Mouse (Mus musculus) embryonic facial prominence, embryonic 13.5 days (tissue): Measurements from ENCODE around the gene Ganc. TPM values are rescaled to one million over a fixed set of nuclear protein-coding genes. Genes with fewer than 3 reads are reported as not detected.

ENCODE experiments used
- ATAC-seq: fragments of 200-750 bp; cut with Nextera tagmentation; 2 replicates; pipeline ENCODE4 v1.8.0; 2017; ENCODE audit warnings: low read depth; ENCODE audit not compliant: insufficient number of reproducible peaks, insufficient read depth, low FRiP score, low TSS enrichment
- H3K27ac ChIP-seq: fragments of 300-500 bp; sonication (generic); 2 replicates; pipeline ENCODE4 v1.5.1; 2015; ENCODE audit warnings: moderate library complexity, mild to moderate bottlenecking, inconsistent platforms
- H3K27me3 ChIP-seq: fragments of 300-500 bp; sonication (generic); 2 replicates; pipeline ENCODE4 v1.6.1; 2015; ENCODE audit warnings: mild to moderate bottlenecking, inconsistent platforms
- H3K36me3 ChIP-seq: fragments of 300-500 bp; sonication (generic); 2 replicates; pipeline ENCODE4 v1.6.1; 2015; ENCODE audit warnings: mild to moderate bottlenecking, inconsistent platforms
- H3K4me1 ChIP-seq: fragments of 300-500 bp; sonication (generic); 2 replicates; pipeline ENCODE4 v1.6.1; 2015; ENCODE audit warnings: inconsistent platforms
- H3K4me2 ChIP-seq: fragments of 300-500 bp; sonication (generic); 2 replicates; pipeline ENCODE4 v1.6.1; 2015; ENCODE audit warnings: moderate library complexity, mild to moderate bottlenecking, inconsistent platforms
- H3K4me3 ChIP-seq: fragments of 300-500 bp; sonication (generic); 2 replicates; pipeline ENCODE4 v1.5.1; 2015; ENCODE audit warnings: mild to moderate bottlenecking, inconsistent platforms
- H3K9ac ChIP-seq: fragments of 300-500 bp; sonication (generic); 2 replicates; pipeline ENCODE4 v1.6.1; 2015; ENCODE audit warnings: mild to moderate bottlenecking, inconsistent platforms
- H3K9me3 ChIP-seq: fragments of 300-500 bp; sonication (generic); 2 replicates; pipeline ENCODE4 v1.6.1; 2016; ENCODE audit warnings: inconsistent platforms
- WGBS: fragments of 180-500 bp; shearing (Covaris S2); methylation state at CpG from one replicate; pipeline ENCODE4 v1.1.7; 2015; ENCODE audit warnings: mixed read lengths; 5-methylcytosine and 5-hydroxymethylcytosine counted together
- polyA plus RNA-seq: library from polyadenylated mRNA; unstranded; fragments of >200 nt; fragmentation: Nextera tagmentation; extraction: Ambion mirVana; gene quantifications from 2 replicates; pipeline ENCODE4 v1.2.1, GENCODE M21; 2015

The Ganc gene
- polyA plus RNA-seq: 8.0 and 8.6 TPM in 2 replicates

DNA sequence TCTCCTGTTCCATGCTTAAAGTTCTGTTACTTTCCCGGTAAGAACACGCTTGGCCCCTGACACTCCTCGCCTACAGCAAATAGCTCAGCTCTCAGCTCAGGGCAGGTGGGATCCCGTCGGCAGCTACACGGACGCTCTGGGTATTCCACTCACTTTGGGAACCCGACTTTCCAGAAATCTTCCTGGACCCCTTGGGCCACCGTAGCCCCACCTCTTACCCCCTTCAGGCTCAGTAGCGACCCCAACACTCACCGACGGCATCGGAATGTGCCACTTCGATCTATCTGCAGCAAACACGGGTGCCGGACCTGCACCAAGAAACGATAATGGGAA, at the start of gene Ganc:
Gene Ganc (plus strand): TSS at position 244 of the 333 bp plus-strand sequence.
- H3K4me2 ChIP-seq: peak within 1 kb of the TSS; percentile 80
- peak within 1 kb of the TSS; percentile 80 for H3K9ac ChIP-seq
- H3K9me3 ChIP-seq: peaks cover 4% of the 10 kb centered on the region; the same call in 1 of the 2 replicates
- peaks cover 15% of the 10 kb centered on the region for H3K4me1 ChIP-seq
- H3K4me3 ChIP-seq: peak within 1 kb of the TSS; percentile 68
- H3K27me3 ChIP-seq: no peaks in the 10 kb centered on the region
- WGBS: under 1% methylated on average over 17 of the region's 17 CpGs
- peak within 1 kb of the TSS; percentile 94 for H3K27ac ChIP-seq
- no peaks in the 10 kb centered on the region for H3K36me3 ChIP-seq
- peak; percentile 75 for ATAC-seq

DNA sequence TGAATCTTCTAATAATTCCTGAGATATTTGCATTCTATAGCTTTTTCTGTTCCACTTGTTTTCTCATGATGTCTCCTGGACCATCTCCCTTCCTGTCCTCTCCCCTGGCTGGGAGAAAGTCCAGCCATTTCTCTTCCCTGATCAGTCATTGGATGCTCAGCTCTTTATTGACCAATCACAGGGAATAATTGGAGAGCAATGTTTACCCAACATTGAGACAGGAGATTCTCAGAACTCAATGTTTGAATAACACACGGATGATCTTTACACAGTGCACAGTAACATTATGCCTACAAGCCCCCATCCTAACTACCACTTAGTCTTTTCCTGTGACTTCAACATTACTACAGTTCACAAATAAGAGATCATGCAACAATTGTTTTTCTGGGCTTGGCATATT, 43.3 kb upstream of the Ganc start:
- no peak for ATAC-seq
- peaks cover 63% of the 10 kb centered on the region for H3K36me3 ChIP-seq
- H3K27me3 ChIP-seq: no peaks in the 10 kb centered on the region
- no peak overlapping the region for H3K9ac ChIP-seq
- 91% methylated on average over 1 of the region's 1 CpGs for WGBS
- H3K9me3 ChIP-seq: no peaks in the 10 kb centered on the region
- no peak overlapping the region for H3K27ac ChIP-seq
- H3K4me3 ChIP-seq: no peak overlapping the region
- H3K4me2 ChIP-seq: no peak overlapping the region
- no peaks in the 10 kb centered on the region for H3K4me1 ChIP-seq

DNA sequence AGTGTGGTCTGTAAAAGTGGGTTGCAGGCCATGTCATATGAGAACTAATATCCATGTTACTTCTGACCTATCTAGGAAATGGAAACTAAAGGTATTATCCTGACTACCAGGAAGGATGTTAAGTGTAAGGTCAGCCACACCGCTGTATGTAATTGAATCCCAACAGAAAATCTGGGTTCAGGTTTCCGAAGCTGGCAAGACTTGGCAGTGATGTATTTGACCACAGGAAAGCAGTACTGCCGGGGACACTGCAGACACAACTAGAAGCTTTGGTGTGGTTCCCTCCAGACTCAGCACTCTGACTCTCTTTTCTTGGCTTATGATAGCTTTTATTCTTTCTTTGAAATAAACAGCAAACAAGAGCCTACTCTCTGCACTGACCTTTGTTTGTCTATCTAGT, 37.2 kb upstream of the Ganc start:
- H3K4me2 ChIP-seq: no peak overlapping the region
- no peak for ATAC-seq
- no peaks in the 10 kb centered on the region for H3K4me1 ChIP-seq
- peaks cover 77% of the 10 kb centered on the region for H3K36me3 ChIP-seq
- 69% methylated on average over 3 of the region's 3 CpGs for WGBS
- no peak overlapping the region for H3K27ac ChIP-seq
- H3K4me3 ChIP-seq: no peak overlapping the region
- no peaks in the 10 kb centered on the region for H3K27me3 ChIP-seq
- H3K9ac ChIP-seq: no peak overlapping the region
- H3K9me3 ChIP-seq: no peaks in the 10 kb centered on the region

DNA sequence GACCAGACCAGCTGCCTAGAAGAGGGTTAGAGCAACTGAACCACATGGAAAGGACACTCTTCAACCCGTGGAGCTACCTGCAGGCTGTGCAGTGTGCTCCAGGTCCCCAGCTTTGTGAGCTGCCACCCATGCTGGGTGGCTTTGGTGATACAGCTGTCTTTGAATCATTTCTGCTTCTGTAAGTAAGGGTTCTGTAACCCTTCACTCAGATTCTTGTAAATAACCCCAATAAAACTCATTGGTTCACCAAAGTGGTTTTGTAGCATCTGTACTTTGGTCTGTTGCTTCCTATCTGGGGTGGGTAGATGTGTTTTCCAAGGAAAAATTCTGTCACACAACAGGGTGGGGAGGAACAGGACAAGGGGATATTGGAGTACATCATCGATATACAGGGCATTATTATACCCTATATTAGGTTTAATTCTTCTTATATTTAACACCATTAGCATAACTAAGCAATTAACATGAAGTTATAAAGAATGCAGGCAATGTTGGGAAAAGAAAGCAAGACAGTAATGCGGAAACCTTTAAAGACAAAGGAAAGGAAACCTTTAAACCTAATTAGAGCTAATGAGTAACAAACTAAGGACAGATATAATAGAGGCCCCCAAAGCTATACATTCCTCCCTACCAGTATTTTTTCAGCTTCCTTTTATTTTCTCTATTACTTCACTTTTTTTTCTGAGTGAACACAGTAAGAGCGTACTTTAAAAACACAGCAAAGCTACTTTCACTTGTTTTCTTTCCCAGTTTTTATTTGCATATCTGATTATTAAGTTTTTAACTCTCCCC, 36.1 kb upstream of the Ganc start:
- no peaks in the 10 kb centered on the region for H3K4me1 ChIP-seq
- no peak overlapping the region for H3K9ac ChIP-seq
- H3K36me3 ChIP-seq: peaks cover 75% of the 10 kb centered on the region
- no peak overlapping the region for H3K4me3 ChIP-seq
- H3K27ac ChIP-seq: no peak overlapping the region
- no peak for ATAC-seq
- H3K9me3 ChIP-seq: no peaks in the 10 kb centered on the region
- WGBS: 86% methylated on average over 4 of the region's 4 CpGs
- H3K27me3 ChIP-seq: no peaks in the 10 kb centered on the region
- H3K4me2 ChIP-seq: no peak overlapping the region

DNA sequence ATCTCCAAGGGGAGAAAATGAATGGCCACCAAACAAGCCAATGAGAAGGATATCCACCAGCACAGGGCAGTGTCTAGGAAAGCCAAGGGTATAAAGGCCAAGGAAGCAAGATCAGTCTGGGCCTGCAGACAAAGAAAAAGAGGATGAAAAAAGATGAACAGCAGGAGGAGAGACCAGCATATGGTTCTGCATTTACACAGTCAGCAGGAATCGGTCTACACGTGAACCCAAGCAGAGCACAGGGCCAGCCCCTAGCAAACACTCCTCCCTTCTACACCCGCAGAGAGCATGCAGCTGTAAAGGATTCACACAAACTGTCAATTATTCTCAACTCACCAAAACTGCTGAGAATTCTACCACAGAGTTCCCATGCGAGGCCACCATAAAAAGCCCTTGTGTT, 29.8 kb upstream of the Ganc start:
- no peak overlapping the region for H3K4me3 ChIP-seq
- 79% methylated on average over 4 of the region's 4 CpGs for WGBS

DNA sequence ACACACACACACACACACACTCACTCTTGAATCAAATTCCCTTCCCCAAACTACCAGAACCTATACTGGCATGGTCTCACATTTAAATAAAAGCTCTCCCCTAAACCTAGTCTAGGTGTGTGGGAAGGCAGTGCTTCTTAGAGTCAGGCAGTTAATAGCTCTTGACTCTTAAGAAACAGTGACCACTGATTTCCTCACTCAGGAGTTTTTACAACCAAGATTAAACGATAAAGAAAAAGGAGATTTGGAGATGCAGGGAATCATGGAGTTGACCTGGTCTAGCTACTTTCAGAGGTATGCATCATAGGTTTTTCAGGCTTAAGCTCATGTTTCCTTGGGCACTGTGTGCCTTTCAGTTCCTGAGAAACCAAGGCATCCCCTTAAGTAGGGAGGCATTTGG, 17.4 kb upstream of the Ganc start:
- Histone ChIP-seq H3K9ac (no peak overlapping the region), H3K36me3 (peaks cover 75% of the 10 kb centered on the region), H3K27me3 (no peaks in the 10 kb centered on the region), H3K9me3 (no peaks in the 10 kb centered on the region), H3K27ac (no peak overlapping the region), H3K4me3 (no peak overlapping the region), H3K4me2 (no peak overlapping the region), H3K4me1 (no peaks in the 10 kb centered on the region)
- 91% methylated on average over 1 of the region's 1 CpGs for WGBS
- no peak for ATAC-seq

More for the DNA sequence above, 29.8 kb upstream of the Ganc start:
- peaks cover 66% of the 10 kb centered on the region for H3K36me3 ChIP-seq
- no peak overlapping the region for H3K9ac ChIP-seq
- ATAC-seq: no peak
- H3K27me3 ChIP-seq: no peaks in the 10 kb centered on the region
- no peak overlapping the region for H3K27ac ChIP-seq
- H3K4me2 ChIP-seq: no peak overlapping the region
- H3K9me3 ChIP-seq: no peaks in the 10 kb centered on the region
- H3K4me1 ChIP-seq: no peaks in the 10 kb centered on the region

DNA sequence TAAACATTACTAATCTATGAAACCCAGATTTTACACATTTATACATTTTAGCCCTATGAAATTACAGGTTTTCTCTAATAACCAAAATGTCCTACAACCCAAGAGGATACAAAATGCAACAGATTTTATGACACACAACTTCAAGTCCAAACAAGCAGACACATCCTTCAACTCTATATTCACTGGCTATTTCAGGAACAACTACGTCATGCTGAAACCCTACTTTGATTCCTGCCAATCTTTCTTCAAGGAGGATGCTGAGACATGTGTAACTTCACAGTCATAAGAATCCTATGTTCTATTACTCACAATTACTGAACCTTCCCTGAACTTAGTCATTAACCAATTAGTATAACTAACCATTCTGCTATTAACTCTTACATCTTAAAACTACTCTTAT, 16.4 kb upstream of the Ganc start:
- no peaks in the 10 kb centered on the region for H3K4me1 ChIP-seq
- WGBS: 96% methylated on average over 1 of the region's 1 CpGs
- no peak for ATAC-seq
- peaks cover 67% of the 10 kb centered on the region for H3K36me3 ChIP-seq
- no peak overlapping the region for H3K4me2 ChIP-seq
- H3K9ac ChIP-seq: no peak overlapping the region
- H3K27ac ChIP-seq: no peak overlapping the region
- no peak overlapping the region for H3K4me3 ChIP-seq
- no peaks in the 10 kb centered on the region for H3K9me3 ChIP-seq
- H3K27me3 ChIP-seq: no peaks in the 10 kb centered on the region

DNA sequence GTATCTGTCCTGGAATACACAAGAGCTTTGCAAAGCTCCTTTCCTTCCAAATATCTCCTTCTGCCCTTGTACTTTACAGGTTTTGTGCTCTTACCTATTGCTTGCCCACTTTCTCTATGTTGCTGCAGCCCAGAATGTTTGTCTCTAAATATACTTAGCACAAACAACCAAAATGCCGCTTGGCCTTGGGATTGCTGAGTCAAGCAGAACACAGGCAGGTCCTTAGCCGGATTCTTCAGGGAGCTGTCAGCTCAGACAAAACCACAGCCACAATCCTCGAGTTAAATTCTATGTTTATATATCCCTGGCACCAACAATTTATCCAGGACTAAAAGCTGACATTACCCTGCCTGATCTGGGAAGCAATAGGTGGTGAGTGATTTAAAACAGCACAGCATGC, 14.3 kb upstream of the Ganc start:
- 83% methylated on average over 3 of the region's 3 CpGs for WGBS
- H3K9me3 ChIP-seq: no peaks in the 10 kb centered on the region
- H3K27ac ChIP-seq: no peak overlapping the region
- no peaks in the 10 kb centered on the region for H3K4me1 ChIP-seq
- no peak overlapping the region for H3K9ac ChIP-seq
- ATAC-seq: no peak
- H3K4me3 ChIP-seq: no peak overlapping the region
- no peaks in the 10 kb centered on the region for H3K27me3 ChIP-seq
- H3K4me2 ChIP-seq: no peak overlapping the region
- peaks cover 68% of the 10 kb centered on the region for H3K36me3 ChIP-seq

DNA sequence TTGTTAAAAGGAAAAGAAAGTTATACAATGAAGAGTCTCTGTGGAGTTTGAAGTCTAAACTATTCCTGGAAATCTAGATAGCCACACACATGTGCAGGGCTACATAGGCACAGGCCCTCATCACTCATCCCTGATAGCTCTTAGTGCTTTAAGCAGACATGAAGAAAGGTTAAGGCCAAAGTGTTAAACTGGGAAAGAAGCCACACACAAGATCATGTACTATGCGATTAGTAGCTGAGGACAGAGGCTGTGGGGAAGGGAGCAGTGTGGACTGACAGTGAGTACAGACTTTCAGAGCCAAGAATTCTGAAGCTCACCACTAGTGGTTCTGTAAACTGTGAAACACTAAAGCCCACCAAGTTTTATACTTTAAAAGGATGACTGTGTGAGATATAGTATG, 12.8 kb upstream of the Ganc start:
- Histone ChIP-seq H3K27ac (no peak overlapping the region), H3K36me3 (peaks cover 71% of the 10 kb centered on the region), H3K4me1 (no peaks in the 10 kb centered on the region), H3K9ac (no peak overlapping the region), H3K4me3 (no peak overlapping the region), H3K9me3 (no peaks in the 10 kb centered on the region), H3K27me3 (no peaks in the 10 kb centered on the region), H3K4me2 (no peak overlapping the region)
- WGBS: 97% methylated on average over 1 of the region's 1 CpGs
- no peak for ATAC-seq

DNA sequence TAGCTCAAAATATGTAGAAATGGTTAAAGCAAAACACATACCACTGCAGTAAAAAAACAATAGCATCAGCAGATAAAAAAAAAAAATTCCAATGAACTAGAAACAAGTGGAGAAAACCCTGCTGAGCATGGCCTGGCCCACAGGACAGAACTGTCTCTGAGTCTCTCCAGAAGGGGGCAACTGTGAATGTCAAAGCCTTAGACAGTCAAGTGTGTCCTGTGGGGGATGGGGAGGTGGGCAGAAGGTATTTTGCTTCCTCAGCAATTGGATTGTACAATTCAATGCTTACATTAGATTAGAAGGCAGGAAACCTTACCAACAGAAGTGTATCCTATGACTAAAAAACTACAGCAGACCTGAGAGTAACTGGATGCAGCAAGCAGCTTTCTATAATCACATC, 11.3 kb upstream of the Ganc start:
- Histone ChIP-seq H3K36me3 (peaks cover 75% of the 10 kb centered on the region), H3K4me3 (no peak overlapping the region), H3K27me3 (no peaks in the 10 kb centered on the region), H3K4me1 (no peaks in the 10 kb centered on the region), H3K9me3 (no peaks in the 10 kb centered on the region), H3K9ac (no peak overlapping the region), H3K4me2 (no peak overlapping the region), H3K27ac (no peak overlapping the region)
- ATAC-seq: no peak

DNA sequence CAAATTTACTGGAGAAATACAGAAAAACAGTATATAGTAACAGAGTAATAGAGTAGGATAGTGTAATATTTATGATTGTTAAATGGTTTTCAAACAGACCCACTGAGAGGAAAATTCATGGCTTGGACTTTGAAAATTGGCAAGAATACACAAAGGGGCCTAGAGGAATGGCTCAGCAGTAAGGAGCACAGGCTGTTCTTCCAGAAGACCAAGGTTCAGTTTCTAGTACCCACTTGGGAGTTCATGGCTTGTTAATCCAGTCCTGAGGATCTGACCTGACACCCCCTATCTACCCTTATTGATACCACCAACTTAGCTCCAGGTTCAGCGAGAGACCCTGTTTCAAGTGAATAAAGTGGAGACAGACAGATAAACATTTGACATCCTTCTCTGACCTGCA, 5.7 kb upstream of the Ganc start:
- H3K27ac ChIP-seq: no peak overlapping the region
- H3K4me3 ChIP-seq: no peak overlapping the region
- H3K9me3 ChIP-seq: no peaks in the 10 kb centered on the region
- no peak overlapping the region for H3K4me2 ChIP-seq
- H3K4me1 ChIP-seq: peaks cover 6% of the 10 kb centered on the region
- no peaks in the 10 kb centered on the region for H3K27me3 ChIP-seq
- WGBS: 100% methylated on average over 1 of the region's 1 CpGs
- H3K36me3 ChIP-seq: peaks cover 43% of the 10 kb centered on the region
- no peak for ATAC-seq
- no peak overlapping the region for H3K9ac ChIP-seq

DNA sequence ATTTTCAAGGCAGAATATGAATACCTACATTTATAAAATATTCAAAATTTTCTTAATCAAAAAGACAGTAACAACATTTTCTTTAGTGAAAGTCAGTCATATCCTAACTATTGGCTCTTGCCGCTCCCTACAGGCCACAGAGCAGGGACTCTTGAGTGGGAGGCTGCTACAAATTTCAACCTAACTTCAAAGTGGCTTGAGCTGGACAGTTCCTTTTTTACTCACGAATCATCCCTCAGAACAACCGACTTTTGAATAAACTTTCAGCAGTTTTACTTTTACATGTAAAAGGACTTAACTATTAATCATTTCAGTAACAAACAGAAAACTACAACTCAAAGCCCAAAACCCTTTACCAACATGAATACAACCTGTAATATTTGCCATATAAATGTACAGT, 883 bp upstream of the Ganc start:
- H3K9me3 ChIP-seq: peaks cover 4% of the 10 kb centered on the region; the same call in 1 of the 2 replicates
- H3K27ac ChIP-seq: no peak overlapping the region
- 43% methylated on average over 3 of the region's 3 CpGs for WGBS
- H3K9ac ChIP-seq: no peak overlapping the region
- H3K4me2 ChIP-seq: peak overlapping the region; percentile 80
- no peak for ATAC-seq
- 0 out of 2 replicates have a peak, but pooled peaks cover 6% of the 10 kb centered on the region for H3K36me3 ChIP-seq
- H3K4me1 ChIP-seq: peaks cover 15% of the 10 kb centered on the region
- H3K4me3 ChIP-seq: peak overlapping the region; percentile 68
- no peaks in the 10 kb centered on the region for H3K27me3 ChIP-seq
